Mouse (Mus musculus): ENCODE measurements around the gene Lama4. TPM values are rescaled to one million over a fixed set of nuclear protein-coding genes. Genes with fewer than 3 reads are reported as not detected.
A peak's percentile ranks its signal among the peaks of the same experiment; 100 is the strongest.

Lama4 gene
- polyA plus RNA-seq, 1 experiment from 2014 or later: 13.3 TPM

- 0 out of 2 replicates have a peak, but pooled peaks cover 7% of the 10 kb centered on the region for H3K4me1 ChIP-seq
- no peaks in the 10 kb centered on the region for H3K36me3 ChIP-seq (ENCODE audit: poor library complexity, severe bottlenecking)
- no peak for ATAC-seq
- H3K9ac ChIP-seq: no peak overlapping the region
- no peaks in the 10 kb centered on the region for H3K9me3 ChIP-seq (replicated peaks)
- 96% methylated on average over 14 of the region's 14 CpGs for WGBS
- no peak overlapping the region for H3K27ac ChIP-seq
- H3K27me3 ChIP-seq: no peaks in the 10 kb centered on the region
- no peak overlapping the region for H3K4me2 ChIP-seq
- H3K4me3 ChIP-seq: no peak overlapping the region
Measured at GRCm38 (mm10) chr10:39030148-39030685, 64.9 kb downstream of the Lama4 start.

GRCm38 (mm10) chr10:39039564-39039963 lies 74.2 kb downstream of the Lama4 start:
- H3K9me3 ChIP-seq (replicated peaks): no peaks in the 10 kb centered on the region
- H3K27me3 ChIP-seq: no peaks in the 10 kb centered on the region
- no peak overlapping the region for H3K4me2 ChIP-seq
- H3K4me3 ChIP-seq: no peak overlapping the region
- WGBS: 56% methylated on average over 4 of the region's 4 CpGs
- no peak overlapping the region for H3K9ac ChIP-seq
- no peaks in the 10 kb centered on the region for H3K36me3 ChIP-seq (ENCODE audit: poor library complexity, severe bottlenecking)
- no peaks in the 10 kb centered on the region for H3K4me1 ChIP-seq
- no peak overlapping the region for H3K27ac ChIP-seq
- peak; percentile 27; the same call in 1 of the 2 replicates for ATAC-seq

- Histone ChIP-seq H3K36me3 (ENCODE audit: poor library complexity, severe bottlenecking) (no peaks in the 10 kb centered on the region), H3K4me3 (no peak overlapping the region)
- WGBS: 85% methylated on average over 5 of the region's 5 CpGs
Measured at GRCm38 (mm10) chr10:39040026-39040425, 74.7 kb downstream of the Lama4 start.

GRCm38 (mm10) chr10:39044476-39044995 lies 79.2 kb downstream of the Lama4 start:
- Histone ChIP-seq H3K4me3 (no peak overlapping the region), H3K36me3 (ENCODE audit: poor library complexity, severe bottlenecking) (no peaks in the 10 kb centered on the region), H3K9ac (no peak overlapping the region), H3K4me1 (no peaks in the 10 kb centered on the region), H3K27ac (no peak overlapping the region), H3K4me2 (no peak overlapping the region), H3K9me3 (replicated peaks) (no peaks in the 10 kb centered on the region), H3K27me3 (no peaks in the 10 kb centered on the region)
- ATAC-seq: no peak
- WGBS: 70% methylated on average over 3 of the region's 3 CpGs

More at GRCm38 (mm10) chr10:39040026-39040425, 74.7 kb downstream of the Lama4 start:
- Histone ChIP-seq H3K9ac (no peak overlapping the region), H3K4me1 (no peaks in the 10 kb centered on the region), H3K9me3 (replicated peaks) (no peaks in the 10 kb centered on the region), H3K27me3 (no peaks in the 10 kb centered on the region), H3K27ac (no peak overlapping the region), H3K4me2 (no peak overlapping the region)
- ATAC-seq: no peak

GRCm38 (mm10) chr10:39045111-39045510 lies 79.8 kb downstream of the Lama4 start:
- Histone ChIP-seq H3K27ac (no peak overlapping the region), H3K27me3 (no peaks in the 10 kb centered on the region), H3K4me1 (no peaks in the 10 kb centered on the region), H3K9me3 (replicated peaks) (no peaks in the 10 kb centered on the region), H3K36me3 (ENCODE audit: poor library complexity, severe bottlenecking) (no peaks in the 10 kb centered on the region), H3K4me2 (no peak overlapping the region), H3K9ac (no peak overlapping the region), H3K4me3 (no peak overlapping the region)
- WGBS: 80% methylated on average over 1 of the region's 1 CpGs
- ATAC-seq: no peak

GRCm38 (mm10) chr10:39047775-39048174 lies 82.5 kb downstream of the Lama4 start:
- H3K27ac ChIP-seq: no peak overlapping the region
- no peaks in the 10 kb centered on the region for H3K9me3 ChIP-seq (replicated peaks)
- H3K4me2 ChIP-seq: no peak overlapping the region
- no peaks in the 10 kb centered on the region for H3K36me3 ChIP-seq (ENCODE audit: poor library complexity, severe bottlenecking)
- no peaks in the 10 kb centered on the region for H3K27me3 ChIP-seq
- ATAC-seq: no peak
- H3K4me1 ChIP-seq: no peaks in the 10 kb centered on the region
- WGBS: 61% methylated on average over 10 of the region's 10 CpGs
- no peak overlapping the region for H3K4me3 ChIP-seq
- H3K9ac ChIP-seq: no peak overlapping the region

GRCm38 (mm10) chr10:39049581-39050294 lies 84.4 kb downstream of the Lama4 start:
- Histone ChIP-seq H3K36me3 (ENCODE audit: poor library complexity, severe bottlenecking) (no peaks in the 10 kb centered on the region), H3K27me3 (no peaks in the 10 kb centered on the region), H3K4me1 (no peaks in the 10 kb centered on the region), H3K9me3 (replicated peaks) (no peaks in the 10 kb centered on the region), H3K9ac (no peak overlapping the region), H3K4me3 (no peak overlapping the region), H3K27ac (no peak overlapping the region), H3K4me2 (no peak overlapping the region)
- WGBS: 79% methylated on average over 8 of the region's 8 CpGs
- ATAC-seq: no peak

- no peaks in the 10 kb centered on the region for H3K9me3 ChIP-seq (replicated peaks)
- no peaks in the 10 kb centered on the region for H3K27me3 ChIP-seq
- 94% methylated on average over 5 of the region's 5 CpGs for WGBS
- no peaks in the 10 kb centered on the region for H3K36me3 ChIP-seq (ENCODE audit: poor library complexity, severe bottlenecking)
- no peak for ATAC-seq
- no peak overlapping the region for H3K4me3 ChIP-seq
- no peak overlapping the region for H3K27ac ChIP-seq
- no peak overlapping the region for H3K4me2 ChIP-seq
- H3K4me1 ChIP-seq: no peaks in the 10 kb centered on the region
- no peak overlapping the region for H3K9ac ChIP-seq
Measured at GRCm38 (mm10) chr10:39056050-39056449, 90.7 kb downstream of the Lama4 start.

- H3K9ac ChIP-seq: no peak overlapping the region
- no peaks in the 10 kb centered on the region; the same call in 1 of the 2 replicates for H3K9me3 ChIP-seq (replicated peaks)
- no peak for ATAC-seq
- no peak overlapping the region for H3K27ac ChIP-seq
- H3K4me3 ChIP-seq: no peak overlapping the region
- WGBS: 86% methylated on average over 5 of the region's 5 CpGs
- no peaks in the 10 kb centered on the region for H3K36me3 ChIP-seq (ENCODE audit: poor library complexity, severe bottlenecking)
- no peak overlapping the region for H3K4me2 ChIP-seq
- no peaks in the 10 kb centered on the region for H3K27me3 ChIP-seq
- H3K4me1 ChIP-seq: no peaks in the 10 kb centered on the region
Measured at GRCm38 (mm10) chr10:39064732-39065131, 99.4 kb downstream of the Lama4 start.

GRCm38 (mm10) chr10:39065449-39065848 lies 100.1 kb downstream of the Lama4 start:
- H3K27ac ChIP-seq: no peak overlapping the region
- H3K4me3 ChIP-seq: no peak overlapping the region
- WGBS: 77% methylated on average over 3 of the region's 3 CpGs
- H3K36me3 ChIP-seq (ENCODE audit: poor library complexity, severe bottlenecking): no peaks in the 10 kb centered on the region
- no peaks in the 10 kb centered on the region for H3K27me3 ChIP-seq
- H3K9me3 ChIP-seq (replicated peaks): no peaks in the 10 kb centered on the region; the same call in 1 of the 2 replicates
- no peak for ATAC-seq
- H3K4me1 ChIP-seq: no peaks in the 10 kb centered on the region
- H3K9ac ChIP-seq: no peak overlapping the region
- no peak overlapping the region for H3K4me2 ChIP-seq

GRCm38 (mm10) chr10:39066061-39066460 lies 100.7 kb downstream of the Lama4 start:
- Histone ChIP-seq H3K4me2 (no peak overlapping the region), H3K27ac (no peak overlapping the region), H3K9ac (no peak overlapping the region), H3K4me1 (no peaks in the 10 kb centered on the region), H3K36me3 (ENCODE audit: poor library complexity, severe bottlenecking) (no peaks in the 10 kb centered on the region), H3K4me3 (no peak overlapping the region), H3K9me3 (replicated peaks) (no peaks in the 10 kb centered on the region; the same call in 1 of the 2 replicates), H3K27me3 (no peaks in the 10 kb centered on the region)
- ATAC-seq: no peak
- 93% methylated on average over 4 of the region's 4 CpGs for WGBS

GRCm38 (mm10) chr10:39066962-39067361 lies 101.6 kb downstream of the Lama4 start:
- H3K4me2 ChIP-seq: no peak overlapping the region
- no peaks in the 10 kb centered on the region for H3K27me3 ChIP-seq
- no peaks in the 10 kb centered on the region for H3K4me1 ChIP-seq
- no peak overlapping the region for H3K27ac ChIP-seq
- H3K36me3 ChIP-seq (ENCODE audit: poor library complexity, severe bottlenecking): no peaks in the 10 kb centered on the region
- peak; percentile 61; the same call in 1 of the 2 replicates for ATAC-seq
- no peaks in the 10 kb centered on the region; the same call in 1 of the 2 replicates for H3K9me3 ChIP-seq (replicated peaks)
- H3K4me3 ChIP-seq: no peak overlapping the region
- no peak overlapping the region for H3K9ac ChIP-seq

All from forebrain, embryonic 13.5 days (tissue).